Mouse (Mus musculus) heart, postnatal 0 days (tissue): ENCODE data around the gene Igfbpl1. TPM values are rescaled to one million over a fixed set of nuclear protein-coding genes. Genes with fewer than 3 reads are reported as not detected.

Experiments used
- ATAC-seq: fragments of 200-750 bp; cut with Nextera tagmentation; 2 replicates; pipeline ENCODE4 v1.8.0; 2017; ENCODE audit warnings: low read depth, moderate number of reproducible peaks, moderate library complexity; ENCODE audit not compliant: insufficient read depth
- DNase-seq: peaks from one replicate; pipeline ENCODE4 v3.0.0-alpha.2; 2016; ENCODE audit warnings: low spot score
- H3K27ac ChIP-seq: fragments of 300-500 bp; sonication (generic); 2 replicates; pipeline ENCODE4 v1.5.1; 2014; ENCODE audit warnings: low read depth, mild to moderate bottlenecking
- H3K27me3 ChIP-seq: fragments of 300-500 bp; sonication (generic); 2 replicates; pipeline ENCODE4 v1.6.1; 2014; ENCODE audit warnings: low read length, mixed read lengths; ENCODE audit not compliant: control insufficient read depth, insufficient read depth
- H3K36me3 ChIP-seq: fragments of 300-500 bp; sonication (generic); replicated peaks from 2 replicates; pipeline ENCODE4 v1.6.1; 2014; ENCODE audit warnings: low read length, mixed read lengths; ENCODE audit not compliant: control insufficient read depth, insufficient read depth
- H3K4me1 ChIP-seq: fragments of 300-500 bp; sonication (generic); 2 replicates; pipeline ENCODE4 v1.6.1; 2014; ENCODE audit warnings: antibody characterized with exemption; ENCODE audit not compliant: control insufficient read depth, insufficient read depth
- H3K4me2 ChIP-seq: fragments of 300-500 bp; sonication (generic); 2 replicates; pipeline ENCODE4 v1.6.1; 2014; ENCODE audit warnings: low read depth, mild to moderate bottlenecking, low read length, moderate library complexity
- H3K4me3 ChIP-seq: fragments of 300-500 bp; sonication (generic); 2 replicates; pipeline ENCODE4 v1.5.1; 2014; ENCODE audit warnings: low read depth, low read length
- H3K9ac ChIP-seq: fragments of 300-500 bp; sonication (generic); replicated peaks from 2 replicates; pipeline ENCODE4 v1.6.1; 2014; ENCODE audit warnings: low read depth, low read length, mixed read lengths
- H3K9me3 ChIP-seq: fragments of 300-500 bp; sonication (generic); replicated peaks from 2 replicates; pipeline ENCODE4 v1.6.1; 2016; ENCODE audit warnings: low read length; ENCODE audit not compliant: control insufficient read depth
- CTCF ChIP-seq: IDR thresholded peaks from 2 replicates; pipeline ENCODE4 v1.5.1; 2016; ENCODE audit warnings: antibody characterized with exemption, control low read depth, low read depth
- EP300 ChIP-seq: IDR thresholded peaks from 2 replicates; pipeline ENCODE4 v1.6.1; 2016; ENCODE audit warnings: antibody characterized with exemption, low read depth
- WGBS: fragments of 180-500 bp; shearing (Covaris S2); extraction: QIAGEN DNeasy Blood & Tissue Kit; methylation state at CpG from one replicate; pipeline ENCODE4 v1.1.7; 2014; 5-methylcytosine and 5-hydroxymethylcytosine counted together
- polyA plus RNA-seq: library from polyadenylated mRNA; unstranded; fragments of >200 nt; fragmentation: Nextera tagmentation; extraction: Ambion mirVana; gene quantifications from 2 replicates; pipeline ENCODE4 v1.2.1, GENCODE M21; 2015
- total RNA-seq: library from RNA; depleted of rRNA; stranded (reverse); fragments of >200 nt; gene quantifications from 2 replicates; pipeline ENCODE4 v1.2.3, GENCODE M21; 2014; ENCODE audit warnings: low replicate concordance

The Igfbpl1 gene
- total and polyA plus RNA-seq, 2 experiments from 2014 or later: 1.6 to 9.3 TPM

GRCm38 (mm10) chr4:45848109-45848824 is 21.5 kb upstream of the Igfbpl1 start, which contains the start of gene Stra6l:
Stra6l (plus strand) TSS chr4:45848664.
- ATAC-seq (no peak), DNase-seq (no peak)
- no peaks in the 10 kb centered on the region for H3K9me3 ChIP-seq
- TF ChIP-seq CTCF (no peak), EP300 (no peak)
- H3K36me3 ChIP-seq: no peaks in the 10 kb centered on the region
- 0 out of 2 replicates have a peak, but pooled peaks cover 4% of the 10 kb centered on the region for H3K27me3 ChIP-seq
- 69% methylated on average over 10 of the region's 10 CpGs for WGBS
- peaks cover 2% of the 10 kb centered on the region; the same call in 1 of the 2 replicates for H3K4me1 ChIP-seq
- no peak within 1 kb of the TSS for H3K4me2 ChIP-seq
- no peak within 1 kb of the TSS for H3K9ac ChIP-seq
- H3K4me3 ChIP-seq: no peak within 1 kb of the TSS
- H3K27ac ChIP-seq: no peak within 1 kb of the TSS

GRCm38 (mm10) chr4:45846263-45846662 is 19.5 kb upstream of the Igfbpl1 start:
- Histone ChIP-seq H3K27me3 (0 out of 2 replicates have a peak, but pooled peaks cover 4% of the 10 kb centered on the region), H3K9ac (no peak overlapping the region), H3K4me2 (no peak overlapping the region), H3K36me3 (no peaks in the 10 kb centered on the region), H3K4me1 (no peaks in the 10 kb centered on the region), H3K9me3 (no peaks in the 10 kb centered on the region), H3K4me3 (no peak overlapping the region), H3K27ac (no peak overlapping the region)
- WGBS: 90% methylated on average over 2 of the region's 2 CpGs
- DNase-seq (no peak), ATAC-seq (no peak)
- TF ChIP-seq EP300 (no peak), CTCF (no peak)

- ATAC-seq: no peak
- H3K4me2 ChIP-seq: no peak overlapping the region
- no peak overlapping the region for H3K27ac ChIP-seq
- H3K4me1 ChIP-seq: no peaks in the 10 kb centered on the region
- TF ChIP-seq EP300 (no peak), CTCF (peak; percentile 73)
- no peak overlapping the region for H3K4me3 ChIP-seq
- no peak overlapping the region for H3K9ac ChIP-seq
- no peak for DNase-seq
- H3K36me3 ChIP-seq: no peaks in the 10 kb centered on the region
- H3K27me3 ChIP-seq: 0 out of 2 replicates have a peak, but pooled peaks cover 4% of the 10 kb centered on the region
- H3K9me3 ChIP-seq: no peaks in the 10 kb centered on the region
- 48% methylated on average over 14 of the region's 14 CpGs for WGBS
These were observed 17.6 kb upstream of the Igfbpl1 start for GRCm38 (mm10) chr4:45844355-45844754.

- H3K9ac ChIP-seq: no peak overlapping the region
- 58% methylated on average over 5 of the region's 5 CpGs for WGBS
- H3K4me3 ChIP-seq: no peak overlapping the region
- DNase-seq (no peak), ATAC-seq (no peak)
- TF ChIP-seq EP300 (no peak), CTCF (no peak)
- H3K27me3 ChIP-seq: peaks cover 3% of the 10 kb centered on the region; the same call in 1 of the 2 replicates
- no peak overlapping the region for H3K27ac ChIP-seq
- no peak overlapping the region for H3K4me2 ChIP-seq
- H3K36me3 ChIP-seq: no peaks in the 10 kb centered on the region
- no peaks in the 10 kb centered on the region for H3K4me1 ChIP-seq
- no peaks in the 10 kb centered on the region for H3K9me3 ChIP-seq
These were observed 6.7 kb upstream of the Igfbpl1 start for GRCm38 (mm10) chr4:45833461-45833860.

- Histone ChIP-seq H3K36me3 (no peaks in the 10 kb centered on the region), H3K9me3 (no peaks in the 10 kb centered on the region), H3K4me2 (no peak overlapping the region), H3K27me3 (peaks cover 17% of the 10 kb centered on the region), H3K9ac (no peak overlapping the region), H3K4me1 (no peaks in the 10 kb centered on the region), H3K27ac (no peak overlapping the region), H3K4me3 (no peak overlapping the region)
- ATAC-seq (no peak), DNase-seq (no peak)
- 76% methylated on average over 7 of the region's 7 CpGs for WGBS
- TF ChIP-seq CTCF: no peak
- TF ChIP-seq EP300: no peak
These were observed 5.3 kb upstream of the Igfbpl1 start for GRCm38 (mm10) chr4:45831996-45832395.
